Mouse (Mus musculus) MEL (cell line): ENCODE results near the gene Klre1. TPM values are rescaled to one million over a fixed set of nuclear protein-coding genes. Genes with fewer than 3 reads are reported as not detected.

ENCODE experiments used
- DNase-seq: peaks from one replicate; pipeline ENCODE4 v3.0.0; 2011; ENCODE audit warnings: low read depth, low spot score
- H3K27ac ChIP-seq: 2 replicates; pipeline ENCODE4 v1.5.1; 2012; ENCODE audit warnings: low read depth, mild to moderate bottlenecking, control low read depth, low read length, moderate library complexity; ENCODE audit not compliant: control insufficient read depth
- H3K27me3 ChIP-seq, 2 experiments: fragments of 150-350 bp in 1 of 2; sonication (generic) in 1 of 2; 2 replicates each; pipeline ENCODE4 v1.6.1; 2012; ENCODE audit warnings: low read length in 2 of 2, mild to moderate bottlenecking in 2 of 2, improper control_type of control experiment in 1 of 2, moderate library complexity in 1 of 2; ENCODE audit not compliant: insufficient read depth in 2 of 2, control insufficient read depth in 1 of 2
- H3K36me3 ChIP-seq, 2 experiments: 2 replicates each; pipeline ENCODE4 v1.6.1; 2012 to 2014; ENCODE audit warnings: low read length in 2 of 2, improper control_type of control experiment in 1 of 2, inconsistent platforms in 1 of 2, mild to moderate bottlenecking in 1 of 2; ENCODE audit not compliant: insufficient read depth in 2 of 2, control insufficient read depth in 1 of 2
- H3K4me1 ChIP-seq, 2 experiments: fragments of 150-350 bp in 1 of 2; sonication (generic) in 1 of 2; 2 replicates each; pipeline ENCODE4 v1.6.1; 2012; ENCODE audit warnings: low read length in 2 of 2, improper control_type of control experiment in 1 of 2, mild to moderate bottlenecking in 1 of 2; ENCODE audit not compliant: insufficient read depth in 2 of 2, control insufficient read depth in 1 of 2
- H3K4me3 ChIP-seq, 2 experiments: fragments of 150-350 bp in 1 of 2; sonication (generic) in 1 of 2; 2 replicates each; pipeline ENCODE4 v1.5.1; 2012; ENCODE audit warnings: low read depth in 2 of 2, low read length in 2 of 2, mild to moderate bottlenecking in 2 of 2, moderate library complexity in 2 of 2, control low read depth in 1 of 2, improper control_type of control experiment in 1 of 2; ENCODE audit not compliant: control insufficient read depth in 1 of 2, insufficient read depth in 1 of 2
- H3K79me2 ChIP-seq: 2 replicates; pipeline ENCODE4 v1.6.1; 2012; ENCODE audit warnings: mild to moderate bottlenecking, low read length, moderate library complexity; ENCODE audit not compliant: control insufficient read depth, poor library complexity, insufficient read depth
- H3K9ac ChIP-seq: 2 replicates; pipeline ENCODE4 v1.6.1; 2012; ENCODE audit warnings: low read depth, mild to moderate bottlenecking, control low read depth, low read length, moderate library complexity; ENCODE audit not compliant: control insufficient read depth, poor library complexity, severe bottlenecking
- H3K9me3 ChIP-seq: fragments of 150-350 bp; sonication (generic); replicated peaks from 2 replicates; pipeline ENCODE4 v1.6.1; 2012; ENCODE audit warnings: mild to moderate bottlenecking, low read length, improper control_type of control experiment, moderate library complexity; ENCODE audit not compliant: insufficient read depth
- BHLHE40 ChIP-seq: IDR thresholded peaks from 2 replicates; pipeline ENCODE4 v1.6.1; 2012; ENCODE audit warnings: low read depth, mild to moderate bottlenecking, inconsistent platforms, low read length, improper control_type of control experiment, borderline replicate concordance
- CHD1 ChIP-seq: IDR thresholded peaks from 2 replicates; pipeline ENCODE4 v1.6.1; 2012; ENCODE audit warnings: low read depth, mild to moderate bottlenecking, inconsistent platforms, low read length, improper control_type of control experiment
- CHD2 ChIP-seq: IDR thresholded peaks from 2 replicates; pipeline ENCODE4 v1.6.1; 2011; ENCODE audit warnings: low read length, improper control_type of control experiment
- CTCF ChIP-seq, 3 experiments: IDR thresholded peaks in 2 of 3; conservative IDR thresholded peaks in 1 of 3; 2 replicates each; pipeline ENCODE4 v1.5.1; 2011 to 2012; ENCODE audit warnings: low read length in 3 of 3, low read depth in 2 of 3, mild to moderate bottlenecking in 2 of 3, improper control_type of control experiment in 1 of 3, inconsistent platforms in 1 of 3, mixed read lengths in 1 of 3, moderate library complexity in 1 of 3; ENCODE audit not compliant: control insufficient read depth in 1 of 3, insufficient read depth in 1 of 3, poor library complexity in 1 of 3, severe bottlenecking in 1 of 3
- E2F4 ChIP-seq: IDR thresholded peaks from 2 replicates; pipeline ENCODE4 v1.6.1; 2011; ENCODE audit warnings: low read depth, low read length, improper control_type of control experiment, borderline replicate concordance
- EP300 ChIP-seq, 2 experiments: IDR thresholded peaks; 2 replicates each; pipeline ENCODE4 v1.6.1; 2011; ENCODE audit warnings: improper control_type of control experiment in 2 of 2, low read length in 2 of 2, low read depth in 1 of 2, mild to moderate bottlenecking in 1 of 2
- ETS1 ChIP-seq: IDR thresholded peaks from 2 replicates; pipeline ENCODE4 v1.6.1; 2012; ENCODE audit warnings: low read depth, mild to moderate bottlenecking, inconsistent platforms, low read length, improper control_type of control experiment, moderate library complexity
- GABPA ChIP-seq: IDR thresholded peaks from 2 replicates; pipeline ENCODE4 v1.6.1; 2012; ENCODE audit warnings: low read depth, mild to moderate bottlenecking, inconsistent platforms, low read length, improper control_type of control experiment, moderate library complexity
- GATA1 ChIP-seq: IDR thresholded peaks from 2 replicates; pipeline ENCODE4 v1.6.1; 2011; ENCODE audit warnings: low read depth, low read length, improper control_type of control experiment
- HCFC1 ChIP-seq: IDR thresholded peaks from 2 replicates; pipeline ENCODE4 v1.6.1; 2012; ENCODE audit warnings: low read depth, mild to moderate bottlenecking, inconsistent platforms, low read length, improper control_type of control experiment, moderate library complexity
- MAFK ChIP-seq: IDR thresholded peaks from 2 replicates; pipeline ENCODE4 v1.6.1; 2011; ENCODE audit warnings: low read depth, mild to moderate bottlenecking, low read length, improper control_type of control experiment, borderline replicate concordance
- MAX ChIP-seq: IDR thresholded peaks from 2 replicates; pipeline ENCODE4 v1.6.1; 2011; ENCODE audit warnings: low read length, improper control_type of control experiment
- MAZ ChIP-seq: IDR thresholded peaks from 2 replicates; pipeline ENCODE4 v1.6.1; 2012; ENCODE audit warnings: low read depth, mild to moderate bottlenecking, inconsistent platforms, low read length, improper control_type of control experiment
- MEF2A ChIP-seq: IDR thresholded peaks from 2 replicates; pipeline ENCODE4 v1.6.1; 2014; ENCODE audit warnings: low read depth, mild to moderate bottlenecking, inconsistent platforms, low read length, improper control_type of control experiment; ENCODE audit not compliant: poor library complexity, insufficient replicate concordance, severe bottlenecking; ENCODE audit errors: extremely low read depth
- MXI1 ChIP-seq: IDR thresholded peaks from 2 replicates; pipeline ENCODE4 v1.6.1; 2011; ENCODE audit warnings: mild to moderate bottlenecking, low read depth, low read length, improper control_type of control experiment
- MYB ChIP-seq: IDR thresholded peaks from 2 replicates; pipeline ENCODE4 v1.6.1; 2011; ENCODE audit warnings: mild to moderate bottlenecking, low read depth, low read length, improper control_type of control experiment
- MYC ChIP-seq: IDR thresholded peaks from 2 replicates; pipeline ENCODE4 v1.6.1; 2011; ENCODE audit warnings: low read depth, mild to moderate bottlenecking, low read length, improper control_type of control experiment, moderate library complexity
- NELFE ChIP-seq: IDR thresholded peaks from 2 replicates; pipeline ENCODE4 v1.6.1; 2011; ENCODE audit warnings: low read depth, low read length, improper control_type of control experiment
- NRF1 ChIP-seq: IDR thresholded peaks from 2 replicates; pipeline ENCODE4 v1.6.1; 2014; ENCODE audit warnings: low read depth, mild to moderate bottlenecking, inconsistent platforms, low read length, improper control_type of control experiment, moderate library complexity; ENCODE audit not compliant: poor library complexity, insufficient read depth, severe bottlenecking
- POLR2A ChIP-seq, 2 experiments: IDR thresholded peaks; 2 replicates each; pipeline ENCODE4 v1.6.1; 2011 to 2012; ENCODE audit warnings: low read length in 2 of 2, mild to moderate bottlenecking in 2 of 2, control low read depth in 1 of 2, improper control_type of control experiment in 1 of 2, low read depth in 1 of 2, moderate library complexity in 1 of 2; ENCODE audit not compliant: control insufficient read depth in 1 of 2, insufficient read depth in 1 of 2, poor library complexity in 1 of 2
- POLR2AphosphoS2 ChIP-seq: IDR thresholded peaks from 2 replicates; pipeline ENCODE4 v1.6.1; 2011; ENCODE audit warnings: low read length, improper control_type of control experiment
- POLR2AphosphoS5 ChIP-seq: IDR thresholded peaks from 2 replicates; pipeline ENCODE4 v1.6.1; 2012; ENCODE audit warnings: low read depth, borderline replicate concordance, mild to moderate bottlenecking, inconsistent platforms, low read length, moderate library complexity, mixed read lengths
- RAD21 ChIP-seq: IDR thresholded peaks from 2 replicates; pipeline ENCODE4 v1.6.1; 2011; ENCODE audit warnings: mild to moderate bottlenecking, low read depth, low read length, improper control_type of control experiment
- RCOR1 ChIP-seq: IDR thresholded peaks from 2 replicates; pipeline ENCODE4 v1.6.1; 2012; ENCODE audit warnings: low read depth, mild to moderate bottlenecking, inconsistent platforms, low read length, improper control_type of control experiment
- SIN3A ChIP-seq: IDR thresholded peaks from 2 replicates; pipeline ENCODE4 v1.6.1; 2012; ENCODE audit warnings: low read length, improper control_type of control experiment, inconsistent platforms
- SMC3 ChIP-seq: IDR thresholded peaks from 2 replicates; pipeline ENCODE4 v1.6.1; 2011; ENCODE audit warnings: low read depth, low read length, improper control_type of control experiment
- TBP ChIP-seq: IDR thresholded peaks from 2 replicates; pipeline ENCODE4 v1.8.0; 2011; ENCODE audit warnings: low read depth, low read length, improper control_type of control experiment
- TCF12 ChIP-seq: IDR thresholded peaks from 2 replicates; pipeline ENCODE4 v1.6.1; 2014; ENCODE audit warnings: low read depth, mild to moderate bottlenecking, inconsistent platforms, low read length, improper control_type of control experiment, moderate library complexity
- UBTF ChIP-seq: IDR thresholded peaks from 2 replicates; pipeline ENCODE4 v1.6.1; 2012; ENCODE audit warnings: low read depth, mild to moderate bottlenecking, inconsistent platforms, low read length, improper control_type of control experiment, moderate library complexity, borderline replicate concordance; ENCODE audit not compliant: insufficient read depth
- ZC3H11A ChIP-seq: IDR thresholded peaks from 2 replicates; pipeline ENCODE4 v1.6.1; 2012; ENCODE audit warnings: low read depth, mild to moderate bottlenecking, inconsistent platforms, low read length, improper control_type of control experiment
- ZKSCAN1 ChIP-seq: IDR thresholded peaks from 2 replicates; pipeline ENCODE4 v1.6.1; 2012; ENCODE audit warnings: low read depth, mild to moderate bottlenecking, inconsistent platforms, low read length, improper control_type of control experiment, moderate library complexity
- ZMIZ1 ChIP-seq: IDR thresholded peaks from 2 replicates; pipeline ENCODE4 v1.6.1; 2012; ENCODE audit warnings: low read depth, mild to moderate bottlenecking, inconsistent platforms, low read length, improper control_type of control experiment, moderate library complexity
- ZNF384 ChIP-seq: IDR thresholded peaks from 2 replicates; pipeline ENCODE4 v1.6.1; 2012; ENCODE audit warnings: low read depth, mild to moderate bottlenecking, inconsistent platforms, low read length, improper control_type of control experiment
- polyA plus RNA-seq, 2 experiments: library from polyadenylated mRNA; stranded (reverse) in 1 of 2; unstranded in 1 of 2; fragments of >175 nt in 1 of 2; fragments of >200 nt in 1 of 2; gene quantifications; 2 replicates each; pipeline versions ENCODE4 v1.2.1 to v1.2.4; 2012; ENCODE audit warnings: low replicate concordance in 2 of 2, low read depth in 1 of 2; ENCODE audit not compliant: insufficient read length in 2 of 2, insufficient read depth in 1 of 2, missing spikeins in 1 of 2
- total RNA-seq: library from RNA; depleted of rRNA; stranded (reverse); fragments of 300-350 nt; gene quantifications from 2 replicates; pipeline ENCODE4 v1.2.3, GENCODE M21; 2012

Klre1 gene
- total and polyA plus RNA-seq, 3 experiments = not detected

DNA sequence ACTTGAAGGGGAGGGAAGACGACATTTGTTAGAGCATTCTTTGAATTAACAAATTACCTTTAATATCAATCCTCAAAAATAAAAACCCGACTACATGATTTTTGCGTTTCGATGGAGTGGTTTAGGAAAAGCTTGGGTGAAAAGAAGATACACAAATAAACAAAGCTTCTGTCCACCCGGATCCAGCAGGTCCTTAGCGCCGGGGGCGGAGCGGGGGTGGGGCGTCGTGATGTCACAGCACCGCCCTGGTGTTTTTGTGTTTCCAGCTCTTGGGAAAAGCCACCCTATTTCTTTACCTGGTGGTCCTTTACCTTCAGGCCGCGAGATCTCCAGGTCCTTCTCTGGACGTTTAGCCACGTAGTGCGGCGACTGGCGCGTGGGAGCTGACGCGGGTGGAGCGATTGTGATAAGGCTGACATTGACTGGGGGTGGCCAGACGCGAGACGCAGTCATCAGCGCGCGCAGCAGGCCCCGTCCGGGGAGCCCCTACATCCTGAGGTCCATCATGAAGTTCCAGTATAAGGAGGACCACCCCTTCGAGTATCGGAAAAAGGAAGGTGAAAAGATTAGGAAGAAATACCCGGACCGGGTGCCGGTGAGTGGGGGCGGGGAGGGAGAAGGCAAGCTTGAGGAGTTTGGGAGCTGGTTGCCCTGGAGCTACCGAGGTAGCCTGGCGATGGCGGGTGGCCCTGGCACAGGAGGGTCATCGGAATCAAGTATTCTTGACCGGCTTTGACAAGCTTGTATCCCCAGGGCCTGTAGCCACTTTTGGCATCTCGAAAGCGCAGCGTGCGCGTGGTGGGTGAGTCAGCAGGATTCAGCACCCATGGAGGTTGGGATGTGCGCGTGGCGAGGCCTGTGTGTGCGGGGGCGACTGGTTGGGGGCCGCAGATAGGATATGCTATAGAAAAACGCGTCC, 44.5 kb upstream of the Klre1 start, which contains the start of gene Gabarapl1:
Gabarapl1 (plus strand) TSS at position 219 of the 919 bp plus-strand sequence.
- Histone ChIP-seq H3K36me3 (peaks cover 0 to 13% of the 10 kb centered on the region in 2 experiments), H3K9me3 (no peaks in the 10 kb centered on the region), H3K4me3 (peak within 1 kb of the TSS; percentile 95 to 96), H3K27me3 (peaks cover 2 to 4% of the 10 kb centered on the region in 2 experiments; a peak in 1 of 4 replicates), H3K79me2 (peaks cover 27% of the 10 kb centered on the region), H3K4me1 (peaks cover 11 to 17% of the 10 kb centered on the region in 2 experiments)
- DNase-seq = peak; percentile 84
- TF ChIP-seq GATA1 = peak; percentile 25; the same call in 1 of the 2 replicates
- peak; percentile 25; the same call in 1 of the 2 replicates for TF ChIP-seq BHLHE40
- peak; percentile 78 for TF ChIP-seq MXI1
- peak; percentile 80 for TF ChIP-seq SIN3A
- TF ChIP-seq GABPA = 0 out of 2 replicates have a peak, but pooled peaks have one; percentile 24
- peak; percentile 17; the same call in 1 of the 2 replicates for TF ChIP-seq CHD2
- TF ChIP-seq MEF2A = no peak
- TF ChIP-seq RAD21 = no peak
- no peak for TF ChIP-seq RCOR1
- peak; percentile 89 for TF ChIP-seq MYC
- TF ChIP-seq CTCF (IDR thresholded peaks at IDR 0.05 in 2 of 3, conservative IDR thresholded peaks at IDR 0.05 in 1 of 3; ENCODE audit: control insufficient read depth in 1 of 3, insufficient read depth in 1 of 3, low read depth in 2 of 3, low read length in 3 of 3, poor library complexity in 1 of 3, severe bottlenecking in 1 of 3) = no peak
- no peak for TF ChIP-seq UBTF
- no peak for TF ChIP-seq POLR2AphosphoS5
- TF ChIP-seq NRF1 = peak; percentile 41; the same call in 1 of the 2 replicates
- peak; percentile 51; the same call in 1 of the 2 replicates for TF ChIP-seq MAZ
- peak; percentile 5; the same call in 1 of the 2 replicates for TF ChIP-seq ETS1
- TF ChIP-seq POLR2A (IDR thresholded peaks at IDR 0.05; ENCODE audit: control insufficient read depth in 1 of 2, insufficient read depth in 1 of 2, low read depth in 1 of 2, low read length in 2 of 2, poor library complexity in 1 of 2) = peak in 1 of 2 experiments; percentile 59; a peak in 2 of 4 replicates
- no peak; the same call in 1 of the 2 replicates for TF ChIP-seq E2F4
- TF ChIP-seq HCFC1 = peak; percentile 67; the same call in 1 of the 2 replicates
- no peak; the same call in 1 of the 2 replicates for TF ChIP-seq MAX
- TF ChIP-seq EP300 (IDR thresholded peaks at IDR 0.05; ENCODE audit: low read depth in 1 of 2, low read length in 2 of 2) = 0 out of 4 replicates have a peak, but pooled peaks have one; percentile 3 to 21
- TF ChIP-seq TBP = no peak
- TF ChIP-seq TCF12 = no peak; the same call in 1 of the 2 replicates
- peak; percentile 98 for TF ChIP-seq CHD1
- no peak for TF ChIP-seq ZKSCAN1
- 0 out of 2 replicates have a peak, but pooled peaks have one; percentile 25 for TF ChIP-seq ZMIZ1
- TF ChIP-seq ZNF384 = no peak
- no peak for TF ChIP-seq POLR2AphosphoS2
- 0 out of 2 replicates have a peak, but pooled peaks have one; percentile 21 for TF ChIP-seq MAFK
- no peak for TF ChIP-seq SMC3
- TF ChIP-seq ZC3H11A = no peak
- no peak for TF ChIP-seq MYB
- TF ChIP-seq NELFE = peak; percentile 50
- TF ChIP-seq, all 39 proteins: peak for 17
- H3K27ac ChIP-seq = peak within 1 kb of the TSS; percentile 65
- peak within 1 kb of the TSS; percentile 85 for H3K9ac ChIP-seq
